Mouse (Mus musculus) hindbrain, embryonic 11.5 days (tissue): ENCODE results near the gene Ubr4. TPM values are rescaled to one million over a fixed set of nuclear protein-coding genes. Genes with fewer than 3 reads are reported as not detected.

Experiments
- ATAC-seq: fragments of 200-750 bp; cut with Nextera tagmentation; 2 replicates; pipeline ENCODE4 v1.8.0; 2017; ENCODE audit warnings: mild to moderate bottlenecking, moderate TSS enrichment, moderate library complexity; ENCODE audit not compliant: low FRiP score
- DNase-seq: peaks from one replicate; pipeline ENCODE4 v3.0.0-alpha.2; 2015; ENCODE audit warnings: low spot score
- H3K27ac ChIP-seq: fragments of 300-500 bp; sonication (generic); 2 replicates; pipeline ENCODE4 v1.5.1; 2014; ENCODE audit warnings: mild to moderate bottlenecking, low read depth, low read length
- H3K27me3 ChIP-seq: fragments of 300-500 bp; sonication (generic); 2 replicates; pipeline ENCODE4 v1.6.1; 2014; ENCODE audit warnings: mild to moderate bottlenecking, low read length, moderate library complexity, mixed read lengths; ENCODE audit not compliant: control insufficient read depth, insufficient read depth
- H3K36me3 ChIP-seq: fragments of 300-500 bp; sonication (generic); 2 replicates; pipeline ENCODE4 v1.6.1; 2014; ENCODE audit warnings: mild to moderate bottlenecking, low read length, moderate library complexity, mixed read lengths; ENCODE audit not compliant: control insufficient read depth, insufficient read depth
- H3K4me1 ChIP-seq: fragments of 300-500 bp; sonication (generic); replicated peaks from 2 replicates; pipeline ENCODE4 v1.6.1; 2014; ENCODE audit warnings: low read length, mixed read lengths; ENCODE audit not compliant: control insufficient read depth, insufficient read depth
- H3K4me2 ChIP-seq: fragments of 300-500 bp; sonication (generic); replicated peaks from 2 replicates; pipeline ENCODE4 v1.6.1; 2014; ENCODE audit warnings: mild to moderate bottlenecking, low read depth, low read length
- H3K4me3 ChIP-seq: fragments of 300-500 bp; sonication (generic); 2 replicates; pipeline ENCODE4 v1.5.1; 2014; ENCODE audit warnings: low read depth, low read length
- H3K9ac ChIP-seq: fragments of 300-500 bp; sonication (generic); 2 replicates; pipeline ENCODE4 v1.6.1; 2014; ENCODE audit warnings: low read depth, low read length
- H3K9me3 ChIP-seq: fragments of 300-500 bp; sonication (generic); 2 replicates; pipeline ENCODE4 v1.6.1; 2016; ENCODE audit warnings: low read length; ENCODE audit not compliant: control insufficient read depth
- WGBS: fragments of 180-500 bp; shearing (Covaris S2); extraction: QIAGEN DNeasy Blood & Tissue Kit; methylation state at CpG from one replicate; pipeline ENCODE4 v1.1.7; 2014; 5-methylcytosine and 5-hydroxymethylcytosine counted together
- polyA plus RNA-seq: library from polyadenylated mRNA; unstranded; fragments of >200 nt; fragmentation: Nextera tagmentation; extraction: Ambion mirVana; gene quantifications from 2 replicates; pipeline ENCODE4 v1.2.1, GENCODE M21; 2014

The Ubr4 gene
- polyA plus RNA-seq, 1 experiment from 2014 or later: 82.5 TPM

DNA sequence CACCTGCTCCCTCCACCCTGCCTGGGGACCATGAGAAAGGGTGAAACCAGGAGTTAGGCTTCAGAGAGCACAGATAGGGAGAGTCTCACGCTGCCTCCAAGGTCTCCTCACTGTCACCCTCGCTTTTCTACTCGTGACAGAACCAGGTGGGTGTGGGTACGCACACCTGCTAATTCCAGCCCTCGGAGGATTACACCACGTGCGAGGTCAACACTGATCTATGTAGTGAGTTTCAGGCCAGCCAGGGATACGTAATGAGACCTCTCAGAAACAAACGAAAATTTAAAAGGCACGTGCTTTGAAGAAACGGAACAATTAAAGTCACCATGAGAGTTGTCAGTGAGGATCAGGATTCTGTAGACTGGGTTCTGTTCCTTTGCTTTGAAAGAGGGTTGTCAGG, 34.0 kb upstream of the Ubr4 start:
- no peaks in the 10 kb centered on the region for H3K27me3 ChIP-seq
- H3K9ac ChIP-seq: no peak overlapping the region
- WGBS: 93% methylated on average over 11 of the region's 11 CpGs
- H3K4me1 ChIP-seq: no peaks in the 10 kb centered on the region
- no peaks in the 10 kb centered on the region for H3K36me3 ChIP-seq
- H3K4me2 ChIP-seq: no peak overlapping the region
- H3K9me3 ChIP-seq: no peaks in the 10 kb centered on the region
- DNase-seq (no peak), ATAC-seq (no peak)
- no peak overlapping the region for H3K27ac ChIP-seq
- no peak overlapping the region for H3K4me3 ChIP-seq

DNA sequence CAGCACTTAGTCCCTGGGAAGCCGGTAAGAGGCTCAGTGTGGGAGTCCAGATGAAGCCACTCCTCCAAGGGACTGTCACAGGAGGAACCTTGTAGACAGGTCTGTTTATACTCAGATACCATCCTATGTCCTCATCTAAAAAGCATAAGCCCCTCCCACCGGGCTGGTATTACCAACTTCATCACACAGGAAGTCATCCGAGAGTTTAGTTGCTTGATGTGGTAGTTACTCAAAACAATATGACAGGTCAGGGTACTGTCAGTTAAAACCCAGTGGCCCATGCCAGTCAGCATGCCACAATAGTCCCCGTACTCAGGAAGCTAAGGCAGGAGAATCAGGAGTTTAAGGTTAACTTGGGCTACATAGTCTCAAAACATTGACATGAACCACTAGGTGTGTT, 32.7 kb upstream of the Ubr4 start:
- no peaks in the 10 kb centered on the region for H3K27me3 ChIP-seq
- DNase-seq (no peak), ATAC-seq (no peak)
- H3K9me3 ChIP-seq: no peaks in the 10 kb centered on the region
- H3K27ac ChIP-seq: no peak overlapping the region
- no peaks in the 10 kb centered on the region for H3K36me3 ChIP-seq
- no peaks in the 10 kb centered on the region for H3K4me1 ChIP-seq
- H3K4me3 ChIP-seq: no peak overlapping the region
- H3K9ac ChIP-seq: no peak overlapping the region
- no peak overlapping the region for H3K4me2 ChIP-seq
- WGBS: 94% methylated on average over 4 of the region's 4 CpGs

- peak overlapping the region; percentile 31; the same call in 1 of the 2 replicates for H3K4me2 ChIP-seq
- DNase-seq (peak; percentile 79), ATAC-seq (no peak)
- no peaks in the 10 kb centered on the region for H3K9me3 ChIP-seq
- H3K4me1 ChIP-seq: no peaks in the 10 kb centered on the region
- no peaks in the 10 kb centered on the region for H3K27me3 ChIP-seq
- WGBS: 9% methylated on average over 10 of the region's 10 CpGs
- no peak overlapping the region for H3K27ac ChIP-seq
- H3K36me3 ChIP-seq: no peaks in the 10 kb centered on the region
- no peak overlapping the region for H3K9ac ChIP-seq
- H3K4me3 ChIP-seq: no peak overlapping the region
Measured at GRCm38 (mm10) chr4:139330605-139331004, 21.8 kb upstream of the Ubr4 start.

DNA sequence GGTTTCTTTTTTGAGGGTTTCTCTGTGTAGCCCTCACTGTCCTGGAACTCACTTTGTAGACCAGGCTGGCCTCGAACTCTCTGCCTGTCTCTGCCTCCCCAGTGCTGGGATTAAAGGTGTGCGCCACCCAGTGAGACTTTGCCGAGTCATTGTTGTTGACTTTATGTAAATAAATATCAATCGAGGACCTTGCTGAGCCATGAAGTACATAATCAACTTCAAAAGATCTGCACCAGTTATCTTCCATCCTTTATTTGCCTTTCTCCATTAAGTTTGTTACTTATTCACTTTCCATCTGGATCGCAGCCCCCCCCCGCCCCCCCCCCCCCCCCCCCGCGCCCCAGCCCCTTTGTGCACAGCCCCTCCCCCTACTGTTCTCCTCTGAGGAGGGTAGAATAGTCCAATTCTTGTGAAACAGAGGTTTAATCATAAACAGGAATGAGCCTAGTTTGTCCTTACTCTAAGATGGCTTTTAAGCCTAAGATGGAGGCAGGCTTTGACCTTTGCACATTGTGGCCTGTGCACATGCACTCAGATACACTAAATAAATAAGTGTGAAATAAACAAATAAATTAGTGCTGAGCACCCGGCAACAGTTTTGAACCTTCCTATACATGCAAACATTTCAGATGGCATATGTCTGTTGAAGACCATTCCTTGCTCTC, 17.6 kb upstream of the Ubr4 start:
- H3K9ac ChIP-seq: no peak overlapping the region
- H3K9me3 ChIP-seq: no peaks in the 10 kb centered on the region
- H3K4me3 ChIP-seq: no peak overlapping the region
- no peak overlapping the region for H3K4me2 ChIP-seq
- H3K36me3 ChIP-seq: no peaks in the 10 kb centered on the region
- DNase-seq (no peak), ATAC-seq (no peak)
- 63% methylated on average over 7 of the region's 9 CpGs for WGBS
- no peaks in the 10 kb centered on the region for H3K4me1 ChIP-seq
- no peak overlapping the region for H3K27ac ChIP-seq
- H3K27me3 ChIP-seq: no peaks in the 10 kb centered on the region; the same call in 1 of the 2 replicates

DNA sequence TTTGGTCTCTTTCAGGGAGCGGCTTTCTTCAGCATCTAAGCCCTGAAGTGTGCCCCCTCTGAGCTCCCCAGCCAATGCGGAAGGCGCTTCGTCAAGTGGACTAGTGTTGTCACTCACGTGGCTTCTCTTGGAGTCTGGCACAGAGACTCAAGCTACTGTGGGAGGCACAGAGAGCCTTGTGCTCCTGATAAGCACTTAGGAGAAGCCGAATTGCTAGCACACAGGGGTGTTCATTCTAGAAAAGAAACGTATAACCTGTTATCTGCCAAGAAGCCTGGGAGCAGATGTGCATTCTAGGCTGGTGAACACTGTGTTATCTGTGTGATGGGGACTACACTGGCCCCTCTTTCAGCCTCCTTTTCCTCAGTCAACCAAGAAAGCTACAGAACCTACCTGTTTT, 16.9 kb upstream of the Ubr4 start:
- Histone ChIP-seq H3K4me2 (no peak overlapping the region), H3K27ac (no peak overlapping the region), H3K9me3 (no peaks in the 10 kb centered on the region), H3K4me1 (no peaks in the 10 kb centered on the region), H3K4me3 (no peak overlapping the region), H3K36me3 (no peaks in the 10 kb centered on the region), H3K27me3 (no peaks in the 10 kb centered on the region; the same call in 1 of the 2 replicates), H3K9ac (no peak overlapping the region)
- DNase-seq (no peak), ATAC-seq (no peak)
- WGBS: 70% methylated on average over 7 of the region's 7 CpGs

GRCm38 (mm10) chr4:139336822-139337483, 15.5 kb upstream of the Ubr4 start:
- Histone ChIP-seq H3K4me3 (no peak overlapping the region), H3K9me3 (no peaks in the 10 kb centered on the region), H3K4me2 (0 out of 2 replicates have a peak overlapping the region, but pooled peaks have one; percentile 14), H3K36me3 (no peaks in the 10 kb centered on the region), H3K4me1 (no peaks in the 10 kb centered on the region), H3K27me3 (no peaks in the 10 kb centered on the region; the same call in 1 of the 2 replicates), H3K27ac (no peak overlapping the region), H3K9ac (no peak overlapping the region)
- 22% methylated on average over 24 of the region's 24 CpGs for WGBS
- DNase-seq: peak; percentile 81
- no peak for ATAC-seq

GRCm38 (mm10) chr4:139338145-139338544, 14.3 kb upstream of the Ubr4 start:
- Histone ChIP-seq H3K9ac (no peak overlapping the region), H3K27me3 (no peaks in the 10 kb centered on the region; the same call in 1 of the 2 replicates), H3K9me3 (no peaks in the 10 kb centered on the region), H3K4me3 (no peak overlapping the region), H3K4me1 (no peaks in the 10 kb centered on the region), H3K4me2 (no peak overlapping the region), H3K36me3 (no peaks in the 10 kb centered on the region), H3K27ac (no peak overlapping the region)
- WGBS: 55% methylated on average over 33 of the region's 33 CpGs
- no peak for ATAC-seq
- DNase-seq: no peak

GRCm38 (mm10) chr4:139340835-139341234, 11.6 kb upstream of the Ubr4 start:
- H3K27ac ChIP-seq: no peak overlapping the region
- H3K4me2 ChIP-seq: no peak overlapping the region
- H3K27me3 ChIP-seq: no peaks in the 10 kb centered on the region; the same call in 1 of the 2 replicates
- H3K4me3 ChIP-seq: no peak overlapping the region
- H3K4me1 ChIP-seq: no peaks in the 10 kb centered on the region
- no peak for ATAC-seq
- no peak for DNase-seq
- 81% methylated on average over 4 of the region's 4 CpGs for WGBS
- H3K36me3 ChIP-seq: no peaks in the 10 kb centered on the region
- no peaks in the 10 kb centered on the region for H3K9me3 ChIP-seq
- H3K9ac ChIP-seq: no peak overlapping the region
